Comparison of ENCODE assay signal across 10 mouse cellular contexts in the genomic region with DNA sequence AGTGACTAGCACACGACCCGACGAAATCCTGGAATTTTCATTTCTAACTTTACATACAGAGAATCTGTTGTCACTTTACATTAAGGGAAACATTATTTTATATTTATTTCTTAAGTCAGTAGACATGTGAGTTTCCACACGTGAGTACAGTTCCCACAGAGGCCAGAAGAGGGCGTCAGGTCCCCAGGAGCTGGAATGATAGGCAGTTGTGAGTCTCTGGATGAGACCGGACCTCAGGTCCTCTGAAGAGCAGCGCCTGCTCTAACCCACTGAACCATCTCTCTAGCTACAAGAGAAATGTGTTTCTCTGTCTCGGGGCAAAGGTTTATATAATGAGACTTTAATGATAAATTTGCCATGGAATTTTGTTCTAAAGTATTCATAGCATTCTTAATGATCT.
DNase-seq lines count a peak whose midpoint lies in the region; ATAC-seq and TF ChIP-seq lines count a peak whose summit lies in the region.
"Had no signal": no experiment of that assay in that cellular context is flagged by ENCODE, and none has a peak within 500 bp of the region (broad histone marks: within the 10 kb centered on the region; RNA-seq: fewer than 3 reads in every experiment).

No protein-coding gene starts in this region.

- no peak overlapping the region for H3K9ac ChIP-seq in kidney, embryonic 15.5 days
- H3K9ac ChIP-seq in liver, postnatal 0 days (replicated peaks): no peak overlapping the region
- H3K9ac ChIP-seq: heart, embryonic 13.5 days had no signal

- peak; percentile 31 for DNase-seq in kidney, adult 2 months
- DNase-seq in A20 (ENCODE audit: low read depth, low spot score) (peak; percentile 54), G1E (ENCODE audit: low spot score) (no peak)
- peak; percentile 47 for DNase-seq in liver, postnatal 0 days
- DNase-seq in T-cell, adult 2 months (ENCODE audit: low spot score): no peak
- no peak for DNase-seq in left cerebral cortex, postnatal 36 days (ENCODE audit: low spot score in 2 of 2)
- DNase-seq: right cerebral cortex, postnatal 14 days had no signal

- H3K4me2 ChIP-seq in kidney, embryonic 15.5 days: no peak overlapping the region
- H3K4me2 ChIP-seq in liver, postnatal 0 days (ENCODE audit: low read depth, low read length): no peak overlapping the region
- H3K4me2 ChIP-seq: heart, embryonic 13.5 days had no signal

- TF ChIP-seq POLR2A in kidney, adult 2 months (IDR thresholded peaks at IDR 0.05; ENCODE audit: low read depth, low read length): no peak

- no peaks in the 10 kb centered on the region for H3K9me3 ChIP-seq in kidney, embryonic 15.5 days (replicated peaks)
- no peaks in the 10 kb centered on the region for H3K9me3 ChIP-seq in G1E (replicated peaks)
- H3K9me3 ChIP-seq in liver, postnatal 0 days (ENCODE audit: low read length): no peaks in the 10 kb centered on the region
- H3K9me3 ChIP-seq: heart, embryonic 13.5 days had no signal

- TF ChIP-seq EP300 in liver, postnatal 0 days (IDR thresholded peaks at IDR 0.05; ENCODE audit: low read depth): no peak

- peak; percentile 58 for TF ChIP-seq CTCF in kidney, adult 2 months (conservative IDR thresholded peaks at IDR 0.05; ENCODE audit: insufficient read depth, insufficient read length, low read depth, low read length)
- peak; percentile 29; the same call in 1 of the 2 replicates for TF ChIP-seq CTCF in G1E (IDR thresholded peaks at IDR 0.05; ENCODE audit: low read depth, low read length)
- TF ChIP-seq CTCF in liver, postnatal 0 days (IDR thresholded peaks at IDR 0.05; ENCODE audit: low read depth): peak; percentile 52

- no peaks in the 10 kb centered on the region for H3K36me3 ChIP-seq in kidney, adult 2 months (ENCODE audit: control insufficient read depth, insufficient read depth, low read length)
- H3K36me3 ChIP-seq in kidney, embryonic 15.5 days: no peaks in the 10 kb centered on the region
- no peaks in the 10 kb centered on the region for H3K36me3 ChIP-seq in G1E (replicated peaks)
- H3K36me3 ChIP-seq in liver, postnatal 0 days (replicated peaks; ENCODE audit: insufficient read depth, low read length): no peaks in the 10 kb centered on the region
- H3K36me3 ChIP-seq: heart, embryonic 13.5 days had no signal

- no peak overlapping the region for H3K4me3 ChIP-seq in kidney, adult 2 months (ENCODE audit: insufficient read depth, low read depth, low read length)
- H3K4me3 ChIP-seq in kidney, embryonic 15.5 days (replicated peaks): no peak overlapping the region
- H3K4me3 ChIP-seq in G1E (ENCODE audit: low read depth, low read length): no peak overlapping the region
- no peak overlapping the region for H3K4me3 ChIP-seq in liver, postnatal 0 days (ENCODE audit: low read depth, low read length)
- H3K4me3 ChIP-seq: heart, embryonic 13.5 days had no signal

- intact Hi-C loops in left cerebral cortex, postnatal 36 days (cut with DNase I): no loop called here

- no peaks in the 10 kb centered on the region for H3K4me1 ChIP-seq in kidney, adult 2 months (ENCODE audit: control insufficient read depth, insufficient read depth, low read length)
- no peaks in the 10 kb centered on the region for H3K4me1 ChIP-seq in kidney, embryonic 15.5 days
- H3K4me1 ChIP-seq in G1E (ENCODE audit: insufficient read depth, low read depth, low read length): no peaks in the 10 kb centered on the region; the same call in 1 of the 2 replicates
- H3K4me1 ChIP-seq in liver, postnatal 0 days (ENCODE audit: insufficient read depth): no peaks in the 10 kb centered on the region
- H3K4me1 ChIP-seq: heart, embryonic 13.5 days had no signal

- 65% methylated on average over 8 of the region's 8 CpGs for WGBS in kidney, adult 2 months
- WGBS in kidney, embryonic 15.5 days: 71% methylated on average over 8 of the region's 8 CpGs
- WGBS in liver, postnatal 0 days (ENCODE audit: insufficient replicate concordance): 63% methylated on average over 8 of the region's 8 CpGs

- no peaks in the 10 kb centered on the region for H3K27me3 ChIP-seq in kidney, adult 2 months (replicated peaks; ENCODE audit: control insufficient read depth, insufficient read depth, low read length)
- H3K27me3 ChIP-seq in kidney, embryonic 15.5 days: no peaks in the 10 kb centered on the region
- peaks cover 21% of the 10 kb centered on the region for H3K27me3 ChIP-seq in G1E (ENCODE audit: insufficient read depth, low read length)
- no peaks in the 10 kb centered on the region for H3K27me3 ChIP-seq in liver, postnatal 0 days (ENCODE audit: insufficient read depth, low read length)
- H3K27me3 ChIP-seq: heart, embryonic 13.5 days had no signal

- H3K27ac ChIP-seq in kidney, adult 2 months (ENCODE audit: insufficient read depth, low read depth, low read length): no peak overlapping the region
- H3K27ac ChIP-seq in kidney, embryonic 15.5 days: no peak overlapping the region
- no peak overlapping the region for H3K27ac ChIP-seq in liver, postnatal 0 days (ENCODE audit: low read depth)
- H3K27ac ChIP-seq: heart, embryonic 13.5 days had no signal

- no peak for ATAC-seq in kidney, embryonic 15.5 days (replicated peaks; ENCODE audit: low FRiP score)
- no peak for ATAC-seq in G1E (ENCODE audit: extremely low read depth, insufficient number of reproducible peaks, low FRiP score, poor library complexity, severe bottlenecking)
- no peak for ATAC-seq in liver, postnatal 0 days
- no peak; the same call in 1 of the 2 replicates for ATAC-seq in granulocyte monocyte progenitor cell, adult 5-6 weeks (replicated peaks; ENCODE audit: poor library complexity, severe bottlenecking)

Comparison
In these comparisons a context has a peak if more than half of its experiments do, and no peak if none do; other contexts are left out.
1. DNase-seq: peak in kidney, adult 2 months (single experiment), A20 (single experiment) and liver, postnatal 0 days (single experiment); none in G1E (single experiment), T-cell, adult 2 months (single experiment) and left cerebral cortex, postnatal 36 days (0 of 2).
2. Peak in every context shown above with its lines, with median percentiles within 50 percentile points of each other: CTCF ChIP-seq.